Mouse (Mus musculus): Measurements from ENCODE around the gene Supt3.

DNA sequence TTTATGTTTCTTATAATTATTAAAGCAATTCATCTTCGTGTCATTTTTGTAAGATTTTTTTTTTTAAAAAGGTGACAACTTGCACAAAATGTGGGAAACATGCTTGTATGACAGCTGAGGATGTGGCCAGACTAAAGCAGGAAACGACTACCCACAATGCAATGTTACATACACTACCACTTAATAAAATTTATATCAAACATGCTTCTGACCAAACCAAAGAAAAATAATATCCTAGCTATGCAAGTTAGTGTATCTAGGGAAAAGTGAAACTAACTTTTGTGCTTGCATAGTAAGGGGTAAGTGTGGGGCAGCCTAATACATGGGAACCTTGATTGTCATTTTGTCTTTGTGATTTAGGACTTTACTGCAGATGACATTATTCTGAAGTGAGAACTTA, 41.9 kb downstream of the Supt3 start:
- TF ChIP-seq CTCF (IDR thresholded peaks at IDR 0.05) (no peak), POLR2A (IDR thresholded peaks at IDR 0.05; ENCODE audit: insufficient read depth, low read depth, low read length) (no peak)
